Mouse (Mus musculus) gastrocnemius, adult 2 months (tissue): Measurements from ENCODE around the gene Epha2. TPM values are rescaled to one million over a fixed set of nuclear protein-coding genes. Genes with fewer than 3 reads are reported as not detected.

Experiments used
- DNase-seq: peaks from one replicate; pipeline ENCODE4 v3.0.0; 2022
- H3K27ac ChIP-seq: fragments of 200-600 bp; 2 replicates; pipeline ENCODE4 v1.8.1; 2022; ENCODE audit warnings: mild to moderate bottlenecking
- H3K4me3 ChIP-seq: fragments of 200-600 bp; 2 replicates; pipeline ENCODE4 v1.8.1; 2022; ENCODE audit warnings: mild to moderate bottlenecking, moderate library complexity
- CTCF ChIP-seq: fragments of 200-600 bp; IDR thresholded peaks from 2 replicates; pipeline ENCODE4 v1.8.1; 2022; ENCODE audit warnings: antibody characterized with exemption, mild to moderate bottlenecking, moderate library complexity
- intact Hi-C: fragments of 180-260 bp; cut with DNase I; formaldehyde crosslinking; loops from one replicate; pipeline ENCODE4 v1.15.1; 2025
- total RNA-seq, 2 experiments: library from RNA; stranded (reverse); gene quantifications; 2 replicates each; pipeline ENCODE4 v1.2.3; 2021

The Epha2 gene
- total RNA-seq, 2 experiments from 2014 or later: 1.8 to 2.6 TPM

DNA sequence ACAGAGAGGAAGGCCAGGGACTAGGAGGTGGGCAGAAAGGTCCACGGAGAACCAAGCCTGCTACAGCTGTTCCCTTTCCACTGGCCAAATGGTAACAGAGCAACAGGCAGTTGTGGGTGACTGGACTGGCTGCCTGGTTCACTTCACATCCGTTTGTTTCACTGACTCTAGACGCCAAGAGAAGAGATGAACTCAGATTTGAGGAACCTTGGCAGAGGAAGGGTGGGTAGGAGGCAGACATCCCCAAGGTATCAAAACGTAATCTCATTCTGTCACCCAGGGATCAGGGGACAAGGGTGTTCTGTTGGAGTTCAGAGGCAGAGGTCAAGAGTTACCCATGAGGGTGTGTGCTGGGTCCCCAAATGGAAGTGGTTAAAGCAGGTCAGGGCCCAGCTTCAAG, 844 bp upstream of the Epha2 start:
- no peak for DNase-seq
- TF ChIP-seq CTCF: no peak
- intact Hi-C loops: no loop called here
- no peak overlapping the region for H3K27ac ChIP-seq
- H3K4me3 ChIP-seq: no peak overlapping the region

- no peak for DNase-seq
- Histone ChIP-seq H3K27ac (peak overlapping the region; percentile 90), H3K4me3 (peak overlapping the region; percentile 77)
- no peak for TF ChIP-seq CTCF
- intact Hi-C loops: no loop called here
Measured at GRCm38 (mm10) chr4:141301591-141302427, 769 bp downstream of the Epha2 start.

DNA sequence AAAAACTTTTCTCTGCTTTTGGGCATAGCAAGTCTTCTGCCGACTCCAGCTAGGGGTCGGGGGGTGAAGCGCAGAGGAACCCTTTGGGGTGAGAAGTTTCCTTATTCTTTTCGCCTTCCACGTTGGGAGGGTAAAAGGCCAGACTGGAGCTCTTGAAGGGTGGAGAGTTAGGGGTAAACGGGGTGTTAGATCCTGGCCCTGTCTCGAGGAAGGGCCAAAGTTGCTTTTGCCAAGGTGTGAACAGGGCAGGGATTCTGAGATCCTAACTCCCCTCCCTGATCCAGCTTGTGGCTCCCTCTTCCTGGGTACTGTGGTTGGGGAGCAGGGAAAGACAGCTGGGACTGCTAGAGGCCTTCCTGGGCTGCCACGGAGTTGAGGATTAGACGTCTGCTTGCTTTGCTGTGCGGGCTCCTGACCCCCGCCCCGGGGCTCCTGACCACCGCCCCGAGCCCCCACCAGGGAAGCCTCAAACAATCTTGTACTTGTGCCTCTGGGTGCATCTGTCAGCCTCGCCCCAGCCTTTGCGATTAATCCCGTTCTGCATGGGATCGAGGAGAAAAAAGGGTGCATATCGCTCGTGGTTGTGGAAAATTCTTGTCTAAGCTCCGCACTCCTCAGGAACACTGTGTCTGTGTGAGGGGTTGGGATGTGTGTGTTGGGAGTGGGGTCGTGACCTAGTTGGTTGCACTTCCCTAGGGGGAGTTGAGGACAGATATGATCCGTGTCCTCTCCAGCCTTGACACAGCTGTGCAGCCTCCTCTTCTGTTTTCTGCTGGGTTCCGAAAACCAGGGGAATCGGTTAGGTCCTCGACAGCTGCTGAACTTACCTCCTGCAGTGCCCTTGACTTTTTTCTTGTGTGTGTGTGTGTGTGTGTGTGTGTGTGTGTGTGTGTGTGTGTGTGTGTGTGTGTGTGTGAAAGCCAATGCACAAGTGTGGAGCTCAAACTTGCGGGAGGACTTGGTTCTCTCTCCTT, 1.7 kb downstream of the Epha2 start:
- intact Hi-C loops: no loop called here
- no peak for DNase-seq
- no peak for TF ChIP-seq CTCF
- Histone ChIP-seq H3K27ac (peak overlapping the region; percentile 90), H3K4me3 (peak overlapping the region; percentile 77)

DNA sequence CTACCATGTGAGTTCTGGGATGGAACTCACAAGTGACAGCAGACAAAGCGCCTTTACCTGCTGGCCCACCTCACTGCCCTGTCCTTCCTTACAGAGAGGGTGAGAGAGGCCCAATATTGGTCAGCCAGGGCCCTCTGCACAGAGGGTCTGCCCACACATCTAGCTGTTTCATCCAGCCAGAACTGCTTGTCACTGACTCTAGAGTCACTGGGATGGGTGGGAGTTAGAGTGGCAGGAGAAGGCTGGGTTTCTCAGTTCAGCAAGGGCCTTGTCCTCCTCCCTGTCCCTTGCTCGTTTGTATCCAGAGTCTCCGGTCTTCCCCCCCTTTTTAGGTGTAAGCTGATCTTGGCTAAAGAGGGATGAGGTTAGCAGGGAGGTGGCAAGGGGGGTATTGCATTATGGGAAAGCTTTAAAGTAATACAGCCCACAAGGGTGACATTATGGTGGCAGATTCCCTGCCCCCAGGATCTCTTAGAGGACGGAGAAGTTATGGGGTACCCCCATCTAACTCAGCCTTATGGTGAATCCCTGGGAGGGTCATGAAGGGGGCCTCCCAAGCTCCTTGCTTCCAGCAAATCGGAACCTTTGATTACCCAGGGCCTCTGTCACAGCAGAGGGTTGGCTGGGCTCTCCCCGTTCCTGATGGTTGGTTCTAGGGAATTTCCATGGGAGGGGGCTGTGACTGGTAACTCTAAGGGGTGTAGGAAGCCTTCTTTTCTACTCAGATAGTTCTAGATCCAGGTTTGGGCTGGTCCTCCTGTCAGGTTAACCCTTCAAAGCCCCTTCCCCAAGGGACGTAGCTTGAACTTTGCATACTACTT, 2.6 kb downstream of the Epha2 start:
- no peak for TF ChIP-seq CTCF
- no peak for DNase-seq
- peak overlapping the region; percentile 58; the same call in 1 of the 2 replicates for H3K27ac ChIP-seq
- peak overlapping the region; percentile 77 for H3K4me3 ChIP-seq
- intact Hi-C loops: no loop called here

DNA sequence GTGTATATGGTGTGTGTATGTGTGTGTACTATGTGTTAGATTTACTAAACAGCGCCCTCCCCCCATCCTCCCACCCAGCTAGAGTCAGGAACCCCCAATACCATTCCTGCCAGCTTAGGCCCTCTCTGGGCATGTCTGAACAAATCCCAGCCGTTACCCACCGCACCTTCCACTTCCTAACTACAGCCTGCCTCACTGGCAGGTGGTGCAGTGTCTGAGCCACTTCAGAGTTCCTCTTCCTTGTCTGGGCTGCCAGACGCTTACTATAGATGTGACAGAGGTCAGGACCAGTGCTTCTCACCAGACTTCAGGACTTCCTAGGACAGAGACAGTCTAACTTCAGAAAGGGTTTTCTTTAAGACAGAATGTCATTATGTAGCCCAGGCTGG, 3.2 kb downstream of the Epha2 start:
- H3K27ac ChIP-seq: no peak overlapping the region
- TF ChIP-seq CTCF: no peak
- intact Hi-C loops: no loop called here
- peak overlapping the region; percentile 77; the same call in 1 of the 2 replicates for H3K4me3 ChIP-seq
- no peak for DNase-seq

DNA sequence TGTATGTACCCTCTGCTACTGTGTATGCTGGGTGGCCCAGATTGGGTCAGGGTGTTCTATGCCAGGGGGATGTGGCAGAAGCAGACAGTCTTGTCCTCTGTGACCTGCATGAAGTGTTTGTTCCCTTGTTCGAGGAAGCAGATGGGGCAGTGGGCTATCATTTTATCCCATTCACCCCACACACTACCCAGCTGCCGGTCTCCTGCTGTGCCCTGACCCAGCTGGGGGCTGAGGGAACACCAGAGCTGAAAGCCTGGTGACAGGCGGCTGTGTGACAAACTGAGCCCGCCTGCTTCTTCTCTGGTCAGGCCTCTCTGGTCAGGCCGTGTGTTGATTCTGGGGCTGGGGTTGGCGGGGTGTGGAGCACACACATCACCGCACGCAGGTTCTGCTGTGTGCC, 5.0 kb downstream of the Epha2 start:
- TF ChIP-seq CTCF: no peak
- H3K4me3 ChIP-seq: no peak overlapping the region
- H3K27ac ChIP-seq: peak overlapping the region; percentile 38
- no peak for DNase-seq
- intact Hi-C loops: no loop called here

- Histone ChIP-seq H3K27ac (no peak overlapping the region), H3K4me3 (no peak overlapping the region)
- no peak for DNase-seq
- intact Hi-C loops: no loop called here
- TF ChIP-seq CTCF: no peak
Measured at GRCm38 (mm10) chr4:141308381-141308780, 7.3 kb downstream of the Epha2 start.

DNA sequence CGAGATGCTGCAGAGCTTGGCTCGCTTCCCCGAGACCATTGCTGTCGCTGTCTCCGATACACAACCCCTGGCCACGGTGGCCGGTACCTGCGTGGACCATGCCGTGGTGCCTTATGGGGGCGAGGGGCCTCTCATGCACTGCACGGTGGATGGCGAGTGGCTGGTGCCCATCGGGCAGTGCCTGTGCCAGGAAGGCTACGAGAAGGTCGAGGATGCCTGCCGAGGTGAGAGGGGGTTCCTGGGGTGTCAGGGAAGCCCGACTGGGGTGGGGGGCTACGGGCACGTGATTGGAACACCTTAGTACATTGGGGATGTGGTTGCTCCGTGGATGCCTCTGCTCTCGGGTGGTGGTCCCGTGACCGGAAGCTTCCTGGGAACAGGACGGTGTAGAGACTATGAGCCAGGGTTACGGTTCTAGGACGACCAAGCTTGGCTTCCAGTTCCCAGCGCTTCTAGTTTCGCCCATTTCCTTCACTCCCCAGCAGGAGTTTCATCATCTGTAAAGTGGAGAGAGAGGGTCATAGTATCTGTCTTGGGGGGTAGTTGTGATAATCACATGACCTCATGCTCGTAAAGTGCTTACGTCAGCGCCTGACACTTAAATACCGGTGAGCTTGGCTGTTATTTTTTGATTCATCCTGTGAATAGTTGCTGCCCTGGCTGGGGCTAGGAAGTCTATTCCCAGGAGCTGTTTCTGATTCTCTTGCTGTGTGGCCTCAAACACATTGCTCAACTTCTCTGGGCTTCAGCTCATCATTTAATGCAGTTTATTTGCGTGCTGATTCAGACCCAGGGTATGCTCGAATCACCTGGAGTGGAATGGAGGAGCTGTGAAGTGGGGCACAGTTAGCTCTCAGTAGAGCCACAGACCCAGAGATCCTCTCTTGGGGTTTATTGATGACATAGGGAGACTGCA, 8.1 kb downstream of the Epha2 start:
- DNase-seq: peak; percentile 25
- TF ChIP-seq CTCF: no peak
- Histone ChIP-seq H3K4me3 (no peak overlapping the region), H3K27ac (peak overlapping the region; percentile 63; the same call in 1 of the 2 replicates)
- intact Hi-C loops: no loop called here

DNA sequence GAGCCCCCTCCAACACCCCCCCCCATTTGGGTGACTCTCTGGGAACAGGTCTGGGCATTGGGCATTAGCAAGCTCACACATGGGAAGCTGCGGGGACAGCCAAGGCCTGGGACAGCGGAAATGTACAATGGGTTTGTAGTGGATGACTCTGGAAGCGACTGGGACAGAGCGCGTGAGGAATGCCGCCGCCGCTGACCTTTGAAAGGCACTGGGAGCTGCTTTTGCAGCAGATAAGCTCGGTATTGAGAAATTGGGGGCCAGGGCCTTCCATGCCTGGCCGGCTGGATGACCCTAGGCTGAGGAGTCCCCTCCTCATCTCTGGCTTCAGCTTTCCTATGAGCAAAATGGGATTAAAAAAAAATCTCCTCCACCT, 8.7 kb downstream of the Epha2 start:
- H3K27ac ChIP-seq: peak overlapping the region; percentile 63
- peak overlapping the region; percentile 2; the same call in 1 of the 2 replicates for H3K4me3 ChIP-seq
- no peak for TF ChIP-seq CTCF
- no peak for DNase-seq
- intact Hi-C loops: no loop called here

DNA sequence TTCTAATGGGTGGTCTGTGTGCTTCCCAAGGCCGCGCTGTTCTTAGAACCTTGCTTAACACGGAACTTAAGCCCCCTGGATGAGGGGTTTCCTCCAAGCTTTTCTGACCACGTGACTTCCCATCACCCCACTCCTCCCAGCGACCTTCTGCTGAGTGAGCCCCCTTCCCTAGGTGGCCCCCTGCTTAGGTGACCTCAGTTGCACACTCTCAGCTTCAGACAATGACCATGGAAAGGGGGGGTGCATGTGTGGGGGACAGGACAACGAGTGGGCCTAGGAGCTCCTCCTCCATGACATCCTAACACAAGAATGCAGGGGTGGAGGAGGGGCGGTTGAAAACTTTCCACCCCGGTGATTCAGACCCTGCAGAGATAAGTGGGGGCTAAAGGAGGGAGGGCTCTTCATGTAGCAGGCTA, 9.2 kb downstream of the Epha2 start:
- peak; percentile 60 for DNase-seq
- H3K27ac ChIP-seq: peak overlapping the region; percentile 63
- TF ChIP-seq CTCF: no peak
- H3K4me3 ChIP-seq: peak overlapping the region; percentile 37; the same call in 1 of the 2 replicates
- intact Hi-C loops: no loop called here

DNA sequence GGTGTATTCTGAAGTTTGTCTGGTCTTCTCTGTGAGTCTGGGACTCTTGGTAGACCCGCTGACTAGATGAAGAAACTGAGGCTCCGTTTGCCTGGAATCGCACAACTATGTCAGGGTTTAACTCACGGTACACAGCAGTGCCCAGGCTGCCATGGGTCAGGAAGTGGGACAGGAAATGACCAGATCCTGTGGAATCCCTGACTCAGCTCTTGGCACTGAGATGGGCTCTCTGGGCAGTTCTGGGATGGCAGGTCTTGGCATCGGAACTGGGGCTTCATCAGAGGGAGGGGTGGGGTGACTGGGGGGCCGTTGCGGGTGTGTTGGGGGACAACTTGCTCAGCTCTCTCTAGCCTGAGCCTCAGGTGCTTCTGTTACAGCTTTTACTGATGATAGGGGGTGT, 10.0 kb downstream of the Epha2 start:
- Histone ChIP-seq H3K4me3 (peak overlapping the region; percentile 37), H3K27ac (peak overlapping the region; percentile 63)
- intact Hi-C loops: no loop called here
- peak; percentile 50 for DNase-seq
- no peak for TF ChIP-seq CTCF
